Comparison of ENCODE assay signal across 17 mouse cellular contexts in genomic region chr8:70678679-70679078, GRCm38 (mm10). TPM values are rescaled to one million over a fixed set of nuclear protein-coding genes. Genes with fewer than 3 reads are reported as not detected.
"Had no signal": no experiment of that assay in that cellular context is flagged by ENCODE, and none has a peak within 500 bp of the region (broad histone marks: within the 10 kb centered on the region; RNA-seq: fewer than 3 reads in every experiment).

No protein-coding gene starts in this region.

- H3K4me3 ChIP-seq: limb, embryonic 12.5 days; lung, embryonic 15.5 days; midbrain, embryonic 13.5 days; myocyte; neural tube, embryonic 15.5 days had no signal

- H3K9me3 ChIP-seq: limb, embryonic 12.5 days; lung, embryonic 15.5 days; midbrain, embryonic 13.5 days; neural tube, embryonic 15.5 days had no signal

- H3K9ac ChIP-seq: limb, embryonic 12.5 days; liver, postnatal 0 days; lung, embryonic 15.5 days; midbrain, embryonic 13.5 days; neural tube, embryonic 15.5 days had no signal

- H3K27me3 ChIP-seq: limb, embryonic 12.5 days; lung, embryonic 15.5 days; midbrain, embryonic 13.5 days; neural tube, embryonic 15.5 days had no signal

- H3K4me2 ChIP-seq: limb, embryonic 12.5 days; lung, embryonic 15.5 days; midbrain, embryonic 13.5 days; neural tube, embryonic 15.5 days had no signal

- ATAC-seq: inflammation-experienced regulatory T-cells, adult 6 months; midbrain, embryonic 13.5 days had no signal

- H3K27ac ChIP-seq: limb, embryonic 12.5 days; lung, embryonic 15.5 days; macrophage; midbrain, embryonic 13.5 days; neural tube, embryonic 15.5 days had no signal

- DNase-seq: kidney, postnatal 36 days; layer of hippocampus, adult 9-11 months; liver, postnatal 0 days; lung, postnatal 14 days; thymus, adult 18-20 months; thymus, postnatal 14 days had no signal

RNA-seq across cellular contexts. Expression of gene Iqcn, which starts 24.6 kb away (rescaled TPM):
- total RNA-seq: liver, adult 2 months had no signal
- polyA plus RNA-seq: inflammation-experienced regulatory T-cells, adult 6 months; limb, embryonic 12.5 days; liver, adult 2 months; liver, postnatal 0 days; macrophage; neural tube, embryonic 11.5 days had no signal

RNA-seq across cellular contexts. Expression of gene Gm3336, which starts 39.7 kb away (rescaled TPM):
- total RNA-seq: layer of hippocampus, adult 18-20 months; left cerebral cortex, postnatal 36 days had no signal
- polyA plus RNA-seq: limb, embryonic 12.5 days; lung, embryonic 15.5 days; macrophage; midbrain, embryonic 13.5 days; neural tube, embryonic 11.5 days; neural tube, embryonic 15.5 days had no signal
